Mouse (Mus musculus) testis, adult 2 months (tissue): ENCODE results near the gene Bod1.

Experiments used
- CTCF ChIP-seq: fragments of 200-500 bp; IDR thresholded peaks from 2 replicates; pipeline ENCODE4 v1.5.1; 2012; ENCODE audit warnings: low read depth, mild to moderate bottlenecking, inconsistent platforms, low read length, moderate library complexity; ENCODE audit not compliant: control insufficient read depth, insufficient read depth, insufficient replicate concordance
- POLR2A ChIP-seq: fragments of 200-500 bp; IDR thresholded peaks from 2 replicates; pipeline ENCODE4 v1.6.1; 2012; ENCODE audit warnings: low read depth, mild to moderate bottlenecking, inconsistent platforms, low read length, moderate library complexity; ENCODE audit not compliant: control insufficient read depth

DNA sequence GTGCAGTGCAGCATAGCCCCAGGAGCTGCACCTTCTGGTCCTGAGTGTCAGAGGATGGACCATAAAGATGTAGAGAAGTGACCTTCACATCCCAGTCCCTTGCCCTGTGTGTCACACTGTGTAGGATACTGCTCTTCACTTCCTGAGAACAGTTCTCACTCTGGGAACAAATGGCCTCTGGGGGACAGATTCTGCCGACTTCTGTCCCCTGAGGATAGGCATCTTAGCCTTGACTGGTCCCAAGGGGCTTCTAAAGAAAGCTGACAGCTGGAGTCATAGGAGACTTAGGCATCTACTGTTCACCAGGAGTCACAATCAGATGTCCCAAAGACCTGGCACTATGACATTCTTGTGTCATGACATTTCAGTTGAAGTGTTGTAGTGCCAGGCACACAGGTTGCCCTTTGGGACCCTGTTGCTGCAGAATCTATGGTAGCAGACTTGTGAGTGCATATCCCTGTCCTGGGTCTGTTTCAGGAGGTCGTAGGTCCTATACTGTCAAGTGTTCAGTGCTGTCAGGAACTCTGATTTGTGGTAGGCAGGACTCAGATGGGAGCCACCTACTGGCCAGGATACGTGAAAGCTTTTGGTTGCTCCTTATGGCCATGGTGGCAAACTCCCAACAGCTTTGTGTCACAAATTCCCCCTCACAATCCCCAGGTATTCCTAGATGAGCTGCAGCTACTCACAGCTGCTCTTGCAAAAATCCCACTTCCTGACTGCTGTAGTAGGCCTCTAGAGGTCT is 30.4 kb downstream of the Bod1 start:
- no peak for TF ChIP-seq POLR2A
- no peak for TF ChIP-seq CTCF
